Mouse (Mus musculus): Measurements from ENCODE around the gene Tmem151b. TPM values are rescaled to one million over a fixed set of nuclear protein-coding genes. Genes with fewer than 3 reads are reported as not detected.
A peak's percentile ranks its signal among the peaks of the same experiment; 100 is the strongest.

Gene Tmem151b
- total RNA-seq, 2 experiments from 2014 or later, result not detected

DNA sequence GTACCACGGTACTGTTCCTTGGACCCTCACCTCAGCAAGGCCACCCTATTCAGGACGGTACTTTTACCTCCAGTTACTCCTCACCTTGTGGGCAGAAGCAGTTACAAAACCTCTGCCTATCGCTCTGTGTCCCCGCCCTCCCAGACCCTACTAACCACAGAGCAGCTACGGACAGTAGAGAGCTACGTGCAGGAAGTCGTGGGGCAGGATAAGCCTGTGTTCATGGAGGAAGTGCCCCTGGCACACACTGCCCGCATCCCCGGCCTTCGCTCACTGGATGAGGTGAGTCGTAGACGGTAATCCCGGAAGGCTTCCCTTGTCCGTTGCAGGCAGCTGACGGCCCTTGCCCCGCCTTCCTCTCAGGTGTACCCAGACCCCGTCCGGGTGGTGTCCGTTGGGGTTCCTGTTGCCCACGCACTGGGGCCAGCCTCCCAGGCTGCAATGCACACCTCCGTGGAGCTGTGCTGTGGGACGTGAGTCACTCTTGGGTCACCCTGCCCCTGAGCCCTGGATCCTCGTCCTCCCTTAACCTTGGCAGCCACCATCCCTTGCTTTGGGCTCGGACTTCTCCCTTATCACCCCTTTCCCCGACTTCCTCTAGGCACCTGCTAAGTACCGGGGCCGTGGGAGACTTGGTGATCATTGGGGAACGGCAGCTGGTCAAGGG lies 31.8 kb downstream of the Tmem151b start:
- ATAC-seq (replicated peaks; ENCODE audit: poor library complexity, severe bottlenecking), result peak; percentile 74

DNA sequence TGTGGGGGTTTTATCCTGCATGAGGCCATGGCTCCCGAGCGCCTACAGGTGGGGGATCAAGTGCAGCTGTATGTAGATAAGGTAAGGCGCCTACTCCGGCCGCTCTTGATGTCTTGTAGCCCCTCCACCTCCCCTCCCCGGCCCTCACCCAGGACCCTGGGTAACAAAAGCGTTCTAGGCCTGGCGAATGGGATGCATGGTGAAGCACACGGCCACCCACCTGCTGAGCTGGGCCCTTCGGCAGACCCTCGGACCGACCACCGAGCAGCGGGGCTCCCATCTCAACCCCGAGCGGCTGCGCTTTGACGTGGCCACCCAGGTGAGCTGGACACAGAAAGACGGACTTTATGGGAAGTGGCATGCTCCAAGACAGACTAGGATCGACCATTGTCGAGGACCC lies 32.3 kb downstream of the Tmem151b start:
- ATAC-seq (replicated peaks; ENCODE audit: poor library complexity, severe bottlenecking), result no peak

DNA sequence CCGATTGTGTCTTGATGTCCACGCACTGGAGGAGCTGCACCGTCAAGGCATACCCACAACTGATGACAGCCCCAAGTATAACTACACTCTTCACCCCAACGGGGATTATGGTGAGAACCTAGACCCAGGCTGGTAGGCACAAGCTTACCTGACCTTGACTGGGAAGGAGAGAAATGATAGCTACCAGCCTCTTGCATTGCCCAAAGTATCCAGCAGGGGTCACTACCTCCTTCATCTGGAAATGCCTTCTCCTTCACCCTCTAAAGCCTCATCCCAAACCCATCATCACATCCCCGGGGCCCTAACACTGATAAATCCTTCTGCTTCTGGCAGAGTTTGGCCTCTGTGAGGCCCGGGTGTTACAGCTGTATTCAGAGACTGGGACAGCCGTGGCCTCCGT lies 33.0 kb downstream of the Tmem151b start:
- peak; percentile 75 for ATAC-seq (replicated peaks; ENCODE audit: poor library complexity, severe bottlenecking)

DNA sequence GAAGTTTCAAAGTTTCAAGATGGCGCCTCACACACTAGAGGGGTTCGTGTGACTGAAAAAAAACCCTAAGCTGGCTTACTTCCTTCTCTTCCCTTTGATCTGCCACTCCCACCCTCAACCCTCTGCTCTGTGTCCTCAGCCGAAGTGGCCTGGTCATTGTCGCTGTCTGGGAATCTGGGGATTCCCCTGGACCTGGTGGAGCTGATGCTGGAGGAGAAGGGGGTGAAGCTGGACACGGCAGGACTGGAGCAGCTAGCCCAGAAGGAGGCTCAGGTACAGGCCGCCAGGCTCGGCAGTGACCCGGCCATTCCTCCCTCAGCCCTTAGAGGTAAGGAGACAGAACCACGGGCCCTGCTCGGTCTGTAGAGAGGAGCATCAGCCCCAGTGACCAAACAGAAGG lies 33.7 kb downstream of the Tmem151b start:
- no peak for ATAC-seq (replicated peaks; ENCODE audit: poor library complexity, severe bottlenecking)

DNA sequence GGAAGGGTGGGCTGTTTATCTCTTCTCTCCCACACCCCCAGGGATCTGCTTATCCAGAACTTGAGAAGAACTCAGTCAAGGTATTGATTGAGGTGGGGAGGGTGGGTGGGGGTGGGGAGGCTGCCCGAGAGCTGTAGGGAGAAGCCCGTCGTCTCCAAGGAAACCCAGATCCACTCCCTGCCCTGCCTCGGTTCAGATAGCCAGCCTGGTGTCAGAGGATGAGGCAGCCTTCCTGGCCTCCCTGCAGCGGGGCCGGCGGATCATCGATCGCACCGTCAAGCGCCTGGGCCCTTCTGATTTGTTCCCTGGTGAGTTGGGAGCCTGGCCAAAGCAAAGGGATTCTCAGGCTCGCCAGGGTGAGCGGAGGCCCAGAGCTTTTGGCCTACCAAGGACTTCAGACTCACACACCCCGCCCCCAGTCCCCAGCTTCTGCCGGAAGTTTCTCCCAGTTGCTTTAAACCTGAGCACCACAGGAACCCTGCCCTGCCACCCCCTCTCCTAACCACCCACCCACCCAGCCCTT lies 34.2 kb downstream of the Tmem151b start:
- ATAC-seq (replicated peaks; ENCODE audit: poor library complexity, severe bottlenecking), result no peak

DNA sequence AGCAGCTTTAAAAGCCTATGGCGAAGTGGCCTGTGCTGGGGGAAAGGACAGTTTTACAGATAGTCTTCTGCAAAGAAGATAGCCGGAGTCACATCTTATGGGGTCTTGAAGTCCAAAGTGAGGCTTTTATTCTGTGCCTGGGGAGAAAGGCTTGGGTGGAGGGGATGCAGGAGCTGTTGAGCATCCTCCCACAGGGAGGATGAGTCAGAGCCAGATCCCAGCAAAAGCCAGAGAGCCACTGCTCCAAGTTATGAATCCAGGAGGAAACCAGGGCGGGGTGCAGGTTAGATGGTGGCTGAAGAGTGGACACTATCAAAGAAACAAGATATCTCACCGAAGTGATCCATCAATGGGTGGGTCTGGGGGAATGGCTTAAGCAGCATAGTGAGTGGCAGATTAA lies 37.7 kb downstream of the Tmem151b start:
- no peak for ATAC-seq (replicated peaks; ENCODE audit: poor library complexity, severe bottlenecking)

DNA sequence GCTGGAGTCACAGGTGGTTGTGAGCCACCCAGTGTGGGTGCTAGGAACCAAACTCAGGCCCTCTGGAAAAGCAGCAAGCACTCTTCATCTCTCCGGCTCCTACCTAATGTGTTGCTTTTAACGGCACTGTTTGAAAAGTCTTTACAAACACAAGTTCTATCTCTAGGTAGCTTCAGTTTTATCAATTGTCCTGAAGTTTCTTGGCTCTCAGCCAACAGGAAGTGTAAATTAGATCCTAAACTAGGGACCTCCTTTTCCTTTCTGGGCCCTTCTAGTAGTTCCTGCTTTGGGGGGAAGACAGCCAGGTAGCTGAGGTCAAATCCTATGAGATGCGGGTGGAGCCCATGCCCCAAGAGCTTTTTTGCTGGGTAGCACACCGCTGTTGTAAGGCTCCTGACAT lies 38.6 kb downstream of the Tmem151b start:
- no peak for ATAC-seq (replicated peaks; ENCODE audit: poor library complexity, severe bottlenecking)

DNA sequence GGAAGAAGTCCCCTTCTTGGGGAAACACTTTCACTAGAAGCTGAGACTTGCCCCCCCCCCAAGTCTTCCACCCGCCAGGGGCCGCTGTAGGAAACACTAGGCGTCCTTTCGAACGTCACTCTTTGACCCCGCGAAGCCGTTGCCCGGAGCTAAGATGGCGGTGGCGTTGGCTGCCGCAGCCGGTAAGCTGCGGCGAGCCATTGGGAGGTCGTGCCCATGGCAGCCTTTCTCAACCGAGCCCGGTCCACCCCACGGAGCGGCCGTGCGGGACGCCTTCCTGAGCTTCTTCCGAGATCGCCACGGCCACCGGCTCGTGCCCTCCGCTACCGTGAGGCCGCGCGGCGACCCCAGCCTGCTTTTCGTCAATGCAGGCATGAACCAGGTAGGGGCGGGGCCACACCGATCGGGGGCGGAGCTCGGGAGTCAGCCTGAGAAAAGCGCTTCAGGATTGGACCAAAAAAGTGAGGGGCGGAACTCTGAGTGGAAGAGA lies 42.7 kb downstream of the Tmem151b start, which contains the start of gene Aars2:
TSS of gene Aars2 (plus strand) at position 142 of the 490 bp plus-strand sequence.
- ATAC-seq (replicated peaks; ENCODE audit: poor library complexity, severe bottlenecking), result peak; percentile 92

DNA sequence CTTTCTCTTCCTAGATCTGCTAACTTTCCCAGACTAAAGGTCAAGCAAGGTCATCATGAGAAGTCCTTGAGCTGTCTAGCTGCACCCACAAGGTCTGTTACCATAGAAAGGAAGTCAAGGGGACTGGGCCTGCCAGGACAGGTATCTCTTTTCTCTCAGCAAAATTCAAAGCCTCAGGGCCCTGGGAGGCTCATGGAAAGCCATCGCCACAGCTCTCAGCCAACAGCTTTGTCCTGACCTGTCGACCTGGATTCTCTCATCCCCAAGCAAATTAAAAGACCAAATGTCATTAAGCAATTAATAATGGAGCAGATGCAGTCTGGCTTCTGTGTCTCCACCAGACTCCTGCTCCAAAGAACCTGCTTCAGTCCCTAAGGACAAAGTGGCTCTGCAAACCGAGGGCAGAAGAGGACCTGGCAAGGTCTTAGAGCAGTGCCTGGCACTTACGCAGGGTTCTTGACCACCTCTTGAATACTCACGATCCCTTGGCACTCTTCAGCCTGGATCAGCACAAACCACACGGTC lies 43.5 kb downstream of the Tmem151b start:
- no peak for ATAC-seq (replicated peaks; ENCODE audit: poor library complexity, severe bottlenecking)

DNA sequence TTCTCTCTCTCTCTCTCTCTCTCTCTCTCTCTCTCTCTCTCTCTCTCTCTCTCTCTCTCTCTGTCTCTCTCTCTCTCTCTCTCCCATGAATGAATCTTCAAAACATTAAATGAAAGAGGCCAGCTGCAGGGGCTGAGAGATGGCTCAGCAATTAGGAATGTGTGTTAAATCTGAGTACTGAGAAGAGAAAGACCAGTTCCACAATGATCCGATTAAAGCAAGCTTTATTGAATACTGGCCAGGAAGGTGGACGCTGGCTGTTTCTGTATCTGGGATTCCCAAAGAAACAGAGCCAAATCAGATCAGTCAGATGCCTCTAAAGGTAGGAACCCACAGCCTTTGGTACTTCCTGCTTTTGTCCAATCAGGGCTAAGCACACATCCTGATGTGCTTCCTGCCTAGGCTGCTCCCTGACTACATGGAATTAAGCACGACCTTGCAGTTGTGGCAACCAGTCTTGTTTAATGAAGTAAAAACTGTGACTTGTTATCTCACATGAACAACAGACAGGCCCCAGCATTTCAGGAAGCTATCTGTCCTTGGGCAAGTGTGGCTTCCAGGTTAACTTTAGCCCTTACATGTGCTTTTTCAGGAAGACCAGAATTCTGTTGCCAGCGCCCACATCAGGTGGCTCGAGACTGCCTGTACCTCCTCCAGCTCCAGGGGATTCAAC lies 46.0 kb downstream of the Tmem151b start:
- ATAC-seq (replicated peaks; ENCODE audit: poor library complexity, severe bottlenecking), result peak; percentile 47

DNA sequence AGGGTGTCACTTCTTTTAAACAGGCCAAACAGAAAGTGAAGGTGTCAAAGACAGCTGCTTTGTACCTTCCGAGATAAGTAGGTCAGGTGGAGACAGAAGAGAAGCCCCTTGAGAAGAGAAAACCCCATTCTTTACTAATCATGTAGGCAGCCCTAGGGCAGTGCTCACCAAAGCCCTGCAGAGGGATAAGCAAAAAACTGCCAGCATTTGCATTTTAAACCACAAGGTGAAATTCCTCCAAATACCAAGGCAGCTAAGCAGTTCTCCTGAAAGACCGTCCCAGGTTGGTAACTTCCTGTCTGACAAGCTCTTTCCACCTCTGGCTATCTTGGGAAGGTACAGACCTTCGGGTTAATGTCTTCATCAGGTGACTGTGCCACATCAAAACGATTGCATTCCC lies 47.2 kb downstream of the Tmem151b start:
- no peak for ATAC-seq (replicated peaks; ENCODE audit: poor library complexity, severe bottlenecking)

DNA sequence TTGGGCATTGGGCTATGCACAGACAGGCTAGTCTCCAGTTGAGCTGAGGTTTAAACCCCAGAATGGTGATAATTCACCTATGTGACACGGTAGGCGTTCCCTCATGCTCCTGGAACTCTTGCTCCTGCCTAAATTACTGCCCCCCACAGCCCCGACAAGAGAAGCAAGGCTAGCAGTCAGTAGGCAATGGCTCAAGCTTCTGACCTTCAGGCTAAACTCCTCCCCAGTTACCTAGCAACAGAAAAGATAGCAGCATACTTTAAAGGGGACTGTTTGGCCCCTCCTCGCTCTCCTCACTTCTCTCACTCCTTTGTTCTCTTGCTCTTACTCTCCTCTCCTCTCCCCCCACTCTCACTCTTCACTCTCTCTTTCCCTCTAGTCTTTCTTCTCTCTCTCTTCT lies 48.5 kb downstream of the Tmem151b start:
- no peak for ATAC-seq (replicated peaks; ENCODE audit: poor library complexity, severe bottlenecking)

DNA sequence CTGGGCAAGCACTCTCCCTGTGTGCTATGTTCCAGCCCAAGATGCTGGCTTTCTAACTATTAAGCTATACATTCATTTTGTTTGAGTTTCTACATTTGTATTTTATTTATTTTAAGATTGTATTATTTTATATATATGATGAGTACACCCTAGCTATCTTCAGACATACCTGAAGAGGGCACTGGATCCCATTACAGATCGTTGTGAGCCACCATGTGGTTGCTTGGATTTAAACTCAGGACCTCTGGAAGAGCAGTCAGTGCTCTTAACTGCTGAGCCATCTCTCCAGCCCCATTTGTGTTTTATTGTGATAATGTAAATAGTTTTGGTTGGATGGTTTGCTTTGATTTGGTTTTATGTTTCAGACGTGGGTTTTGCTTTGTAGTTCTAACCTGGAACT lies 50.0 kb downstream of the Tmem151b start:
- ATAC-seq (replicated peaks; ENCODE audit: poor library complexity, severe bottlenecking), result no peak

DNA sequence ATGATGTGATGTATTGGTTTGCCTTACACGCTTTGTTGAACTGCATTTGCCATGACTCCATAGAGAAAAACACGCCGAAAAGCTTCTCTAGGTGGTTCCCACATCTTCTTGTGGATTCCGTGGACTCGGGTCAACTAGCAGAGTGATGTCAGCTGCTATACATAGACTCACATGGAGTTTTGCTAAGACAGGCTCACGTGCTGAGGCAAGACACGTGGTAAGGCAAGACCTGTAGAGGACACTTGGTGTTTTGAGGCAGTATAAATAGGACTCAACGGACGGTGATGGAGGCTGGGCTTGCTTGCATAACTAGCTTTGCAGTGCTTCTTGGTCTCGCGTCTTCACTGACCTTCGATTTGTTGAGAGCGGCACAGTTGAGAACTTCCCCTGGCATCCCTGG lies 51.1 kb downstream of the Tmem151b start:
- no peak for ATAC-seq (replicated peaks; ENCODE audit: poor library complexity, severe bottlenecking)

DNA sequence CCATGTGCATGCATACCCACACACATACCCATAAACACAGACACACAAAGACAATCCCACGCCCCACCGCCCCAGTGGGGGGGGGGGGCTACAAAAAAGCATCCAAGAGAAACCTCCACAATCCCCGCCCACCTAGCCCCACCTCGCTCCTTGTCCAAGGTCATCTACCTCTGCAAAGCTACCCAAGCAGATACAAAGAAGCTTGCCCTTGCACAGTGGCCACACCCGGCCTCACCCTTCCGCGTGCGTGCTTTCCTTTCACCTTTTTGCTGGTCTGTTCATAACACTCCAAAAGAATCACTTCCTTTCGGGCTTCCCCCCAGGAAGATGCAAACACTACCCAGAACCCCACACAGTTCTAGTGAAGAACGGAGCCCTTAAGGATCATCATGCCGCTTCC lies 54.1 kb downstream of the Tmem151b start:
- no peak for ATAC-seq (replicated peaks; ENCODE audit: poor library complexity, severe bottlenecking)

Other genes starting within 250 kb of the Tmem151b start
- 61.9 and 82.9 TPM in 2 replicates for gene Cdc5l, start 115.9 kb downstream of the Tmem151b start, total RNA-seq (2014; fragmentation: Nextera tagmentation)
- gene Cdc5l, start 115.9 kb downstream of the Tmem151b start, total RNA-seq (2017), result 118 and 137 TPM in 2 replicates
- gene Spats1, start 74.3 kb downstream of the Tmem151b start, total RNA-seq (2014; fragmentation: Nextera tagmentation), result not detected in 2 replicates
- 0.10 TPM in 1 of 2 replicates, not detected in the other for gene Spats1, start 74.3 kb downstream of the Tmem151b start, total RNA-seq (2017)
- 5.5 and 7.3 TPM in 2 replicates for gene Aars2, start 42.8 kb downstream of the Tmem151b start, total RNA-seq (2014; fragmentation: Nextera tagmentation)
- 8.3 and 12.1 TPM in 2 replicates for gene Aars2, start 42.8 kb downstream of the Tmem151b start, total RNA-seq (2017)
- gene Tcte1, start 26.2 kb downstream of the Tmem151b start, total RNA-seq (2014; fragmentation: Nextera tagmentation), result not detected in 2 replicates
- gene Tcte1, start 26.2 kb downstream of the Tmem151b start, total RNA-seq (2017), result not detected in 2 replicates
- 4.6 and 7.8 TPM in 2 replicates for gene Nfkbie, start 6.0 kb upstream of the Tmem151b start, total RNA-seq (2014; fragmentation: Nextera tagmentation)
- gene Nfkbie, start 6.0 kb upstream of the Tmem151b start, total RNA-seq (2017), result 4.9 and 6.0 TPM in 2 replicates
- 88.5 and 124 TPM in 2 replicates for gene Slc35b2, start 14.2 kb upstream of the Tmem151b start, total RNA-seq (2014; fragmentation: Nextera tagmentation)
- 39.3 and 77.1 TPM in 2 replicates for gene Slc35b2, start 14.2 kb upstream of the Tmem151b start, total RNA-seq (2017)
- 1,977 and 2,073 TPM in 2 replicates for gene Hsp90ab1, start 23.6 kb upstream of the Tmem151b start, total RNA-seq (2014; fragmentation: Nextera tagmentation)
- gene Hsp90ab1, start 23.6 kb upstream of the Tmem151b start, total RNA-seq (2017), result 2,383 and 2,522 TPM in 2 replicates
- gene Slc29a1, start 49.9 kb upstream of the Tmem151b start, total RNA-seq (2014; fragmentation: Nextera tagmentation), result 60.7 and 107 TPM in 2 replicates
- 53.2 and 74.0 TPM in 2 replicates for gene Slc29a1, start 49.9 kb upstream of the Tmem151b start, total RNA-seq (2017)
- gene Mymx, start 52.4 kb upstream of the Tmem151b start, total RNA-seq (2014; fragmentation: Nextera tagmentation), result not detected in 2 replicates
- gene Mymx, start 52.4 kb upstream of the Tmem151b start, total RNA-seq (2017), result not detected in 2 replicates
- 0.26 TPM in 1 of 2 replicates, not detected in the other for gene Capn11, start 109.6 kb upstream of the Tmem151b start, total RNA-seq (2014; fragmentation: Nextera tagmentation)
- gene Capn11, start 109.6 kb upstream of the Tmem151b start, total RNA-seq (2017), result 0.69 TPM in 1 of 2 replicates, not detected in the other
- gene Mrpl14, start 136.6 kb upstream of the Tmem151b start, total RNA-seq (2014; fragmentation: Nextera tagmentation), result 81.2 and 91.4 TPM in 2 replicates
- 10.6 and 36.8 TPM in 2 replicates for gene Mrpl14, start 136.6 kb upstream of the Tmem151b start, total RNA-seq (2017)
- gene Tmem63b, start 137.2 kb upstream of the Tmem151b start, total RNA-seq (2014; fragmentation: Nextera tagmentation), result 4.0 and 7.5 TPM in 2 replicates
- gene Tmem63b, start 137.2 kb upstream of the Tmem151b start, total RNA-seq (2017), result 3.4 and 5.6 TPM in 2 replicates
- gene 1600014C23Rik, start 184.2 kb upstream of the Tmem151b start, total RNA-seq (2014; fragmentation: Nextera tagmentation), result not detected in 2 replicates
- not detected in 2 replicates for gene 1600014C23Rik, start 184.2 kb upstream of the Tmem151b start, total RNA-seq (2017)

Data from granulocyte monocyte progenitor cell, adult 5-6 weeks (primary cell).